Mouse (Mus musculus) cerebral cortex, adult 2 months (tissue): Measurements from ENCODE around the gene Il10rb.

Experiments
- WGBS: fragments of 180-500 bp; shearing (Covaris S2); methylation state at CpG from one replicate; pipeline ENCODE4 v1.1.7; 2018; 5-methylcytosine and 5-hydroxymethylcytosine counted together

Gene Il10rb

DNA sequence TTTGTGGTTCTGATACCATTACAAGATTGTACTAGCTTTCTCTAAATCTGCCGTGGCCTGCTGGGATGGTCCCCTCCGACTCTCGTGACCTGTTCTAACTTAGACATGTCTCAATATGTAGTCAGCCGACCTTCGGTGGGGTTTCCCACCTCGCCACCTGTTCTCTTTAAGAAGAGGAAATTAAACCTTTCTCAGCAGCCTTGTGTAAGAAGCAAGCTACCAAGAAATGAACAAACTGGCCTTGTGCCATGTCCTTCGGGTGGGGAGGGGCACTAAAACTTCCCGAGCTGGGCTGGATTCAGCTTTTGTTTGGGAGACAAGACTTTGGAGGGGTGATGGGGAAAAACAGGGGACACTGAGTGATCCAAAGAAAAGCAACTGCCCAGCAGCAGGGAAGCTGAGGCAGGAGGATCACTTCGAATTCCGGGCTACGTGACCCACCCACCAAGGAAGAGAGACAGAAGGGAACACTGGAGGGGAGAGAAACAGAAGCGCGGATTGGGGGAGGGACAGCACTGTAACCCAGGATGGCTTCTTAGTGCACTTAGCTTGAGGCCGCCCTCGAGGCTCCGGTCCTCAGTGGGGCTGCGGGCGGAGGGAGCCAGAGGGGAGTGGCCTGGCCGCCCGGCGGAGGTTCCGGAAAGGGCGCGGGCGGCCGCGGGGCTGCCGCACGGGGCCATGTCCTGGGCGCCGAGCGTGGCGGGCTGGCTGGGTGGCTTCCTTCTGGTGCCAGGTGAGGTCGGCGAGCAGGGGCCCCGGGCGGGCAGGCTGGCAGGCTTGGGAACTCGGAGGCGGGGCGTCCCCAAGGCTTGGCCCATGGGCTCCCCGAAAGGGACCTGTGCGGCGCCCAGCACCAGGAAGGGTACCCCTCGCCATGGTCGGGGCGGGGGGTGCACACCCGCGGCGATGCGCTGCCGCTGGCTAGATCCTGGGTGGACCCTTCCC lies at the start of gene Il10rb:
Gene Il10rb (plus strand): TSS at position 525 of the 945 bp plus-strand sequence.
- WGBS, result 3% methylated on average over 51 of the region's 51 CpGs

DNA sequence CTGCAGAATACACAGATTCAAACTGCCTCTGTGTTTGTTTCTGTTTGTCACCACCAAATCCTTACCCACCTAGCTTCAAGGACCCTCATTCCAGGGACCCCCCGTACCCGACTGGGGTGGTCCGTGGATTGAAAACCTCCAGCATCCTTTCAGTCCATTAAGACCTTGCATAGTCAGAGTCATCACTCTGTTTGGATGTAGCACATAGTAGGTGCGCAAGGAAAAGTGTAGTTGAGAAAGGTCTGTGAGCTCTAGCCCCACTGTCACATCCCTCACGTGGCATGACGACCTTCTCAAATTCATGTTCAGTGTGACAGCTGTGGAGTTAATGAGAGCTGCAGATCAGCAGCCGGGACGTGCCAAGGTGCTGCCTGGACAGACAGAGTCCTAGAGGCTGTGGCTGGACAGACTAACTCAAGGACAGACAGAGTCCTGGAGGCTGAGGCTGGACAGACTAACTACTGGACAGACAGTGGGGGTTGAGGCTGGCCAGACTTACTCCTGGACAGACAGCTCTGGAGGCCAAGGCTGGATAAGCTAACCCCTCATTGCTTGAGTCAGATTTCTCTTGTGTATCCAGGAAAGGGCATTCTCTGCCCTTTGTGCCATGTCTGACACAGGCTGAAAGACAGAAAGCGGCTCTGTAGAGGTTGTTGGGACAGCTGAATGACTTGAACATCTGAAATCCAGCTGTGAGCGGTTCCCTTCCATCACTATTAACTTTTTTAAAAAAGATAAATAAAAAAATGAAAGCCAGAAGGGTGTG lies 49.0 kb upstream of the Il10rb start:
- 87% methylated on average over 10 of the region's 10 CpGs for WGBS

DNA sequence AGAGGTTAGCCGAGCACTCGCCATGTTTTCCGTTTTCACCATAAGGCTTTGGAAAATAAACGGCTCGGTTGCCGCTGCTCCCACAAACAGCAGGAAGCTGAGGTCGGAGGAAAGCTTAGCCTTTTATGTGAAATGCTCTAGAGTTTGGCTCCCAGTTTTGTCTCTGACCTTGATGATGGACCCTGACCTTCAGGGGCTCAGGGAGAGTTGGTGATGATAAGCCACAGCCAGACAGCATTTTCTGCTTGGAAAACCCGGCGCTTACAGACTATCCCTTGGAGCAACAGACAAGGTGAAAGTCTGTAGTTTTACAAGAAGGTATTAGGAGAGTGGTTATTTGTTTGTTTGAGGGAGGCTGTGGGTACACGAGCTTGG lies 48.5 kb upstream of the Il10rb start:
- whole genome bisulfite sequencing, result 65% methylated on average over 10 of the region's 10 CpGs

DNA sequence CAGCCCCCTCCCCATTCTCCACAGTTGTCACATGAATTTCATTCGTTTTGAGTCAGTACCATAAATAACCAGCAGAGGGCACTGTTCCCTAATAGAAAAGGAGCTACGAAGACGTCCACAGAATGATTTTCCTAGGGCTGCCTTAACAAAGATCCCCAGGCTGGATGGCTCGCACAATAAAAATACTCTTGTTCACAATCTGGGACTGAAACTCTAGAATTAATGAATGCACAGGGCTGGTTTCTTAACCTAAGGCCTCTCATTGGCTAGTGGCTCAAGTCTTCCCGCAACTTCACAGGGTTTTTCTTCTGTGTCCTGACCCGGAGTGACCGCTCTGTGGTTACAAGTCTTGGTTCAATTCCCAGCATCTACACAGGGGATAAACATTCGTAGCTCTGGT lies 47.4 kb upstream of the Il10rb start:
- WGBS, result 25% methylated on average over 8 of the region's 8 CpGs

DNA sequence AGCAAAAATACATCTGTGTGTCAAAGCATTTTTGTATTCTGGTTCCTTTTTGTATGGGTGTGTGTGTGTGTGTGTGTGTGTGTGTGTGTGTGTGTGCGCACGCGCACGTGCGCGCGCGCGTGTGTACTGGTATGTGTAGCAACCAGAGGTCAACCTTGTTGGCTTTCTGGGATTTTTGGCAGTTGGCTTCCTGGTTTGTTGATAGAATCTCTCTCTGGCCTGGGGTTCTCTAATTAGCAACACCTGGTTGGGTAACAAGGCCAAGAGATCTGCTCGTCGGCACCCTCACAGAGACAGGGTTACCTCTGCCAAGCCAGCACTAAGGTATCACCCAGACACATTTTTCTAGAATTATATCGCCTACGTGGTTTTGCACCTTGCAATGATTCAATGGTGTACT lies 46.4 kb upstream of the Il10rb start:
- WGBS, result 88% methylated on average over 13 of the region's 13 CpGs

DNA sequence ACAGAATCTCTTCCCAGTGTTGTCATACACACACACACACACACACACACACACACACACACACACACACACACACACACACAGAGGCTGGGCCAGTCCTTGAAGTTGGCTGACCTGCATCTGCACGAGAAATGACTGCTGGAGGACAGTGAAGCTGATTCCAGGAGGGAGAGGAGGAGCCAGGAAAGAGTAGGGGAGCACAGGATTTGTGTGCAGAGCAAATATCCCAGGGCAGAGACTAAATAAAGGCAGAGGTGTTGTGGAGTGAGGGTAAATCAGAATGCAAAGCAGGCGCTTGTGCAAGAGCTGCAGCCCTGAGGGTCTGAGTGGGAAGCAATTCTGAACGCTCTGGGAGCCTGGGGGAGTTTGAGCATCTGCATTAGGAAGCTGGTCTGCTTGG lies 45.8 kb upstream of the Il10rb start:
- WGBS, result 74% methylated on average over 3 of the region's 3 CpGs

DNA sequence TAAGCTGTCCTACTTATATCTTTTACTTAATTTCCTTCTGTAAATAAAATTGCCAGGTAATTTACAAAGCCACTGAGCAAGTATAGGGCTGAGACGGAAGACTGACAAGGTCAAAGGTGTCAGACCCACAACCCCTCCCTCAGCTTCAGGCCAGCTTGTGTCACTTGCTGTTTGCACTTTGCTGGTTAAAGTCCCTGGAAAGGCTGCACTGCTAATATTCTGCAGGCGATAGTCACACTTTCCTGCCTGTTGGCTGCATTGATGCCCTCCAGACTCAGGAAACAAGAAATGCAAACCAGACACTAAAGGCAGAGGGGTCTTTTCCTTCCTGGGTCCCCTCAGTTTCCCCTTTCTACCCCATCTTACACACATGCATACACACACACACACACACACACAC lies 44.0 kb upstream of the Il10rb start:
- WGBS, result 79% methylated on average over 2 of the region's 2 CpGs

DNA sequence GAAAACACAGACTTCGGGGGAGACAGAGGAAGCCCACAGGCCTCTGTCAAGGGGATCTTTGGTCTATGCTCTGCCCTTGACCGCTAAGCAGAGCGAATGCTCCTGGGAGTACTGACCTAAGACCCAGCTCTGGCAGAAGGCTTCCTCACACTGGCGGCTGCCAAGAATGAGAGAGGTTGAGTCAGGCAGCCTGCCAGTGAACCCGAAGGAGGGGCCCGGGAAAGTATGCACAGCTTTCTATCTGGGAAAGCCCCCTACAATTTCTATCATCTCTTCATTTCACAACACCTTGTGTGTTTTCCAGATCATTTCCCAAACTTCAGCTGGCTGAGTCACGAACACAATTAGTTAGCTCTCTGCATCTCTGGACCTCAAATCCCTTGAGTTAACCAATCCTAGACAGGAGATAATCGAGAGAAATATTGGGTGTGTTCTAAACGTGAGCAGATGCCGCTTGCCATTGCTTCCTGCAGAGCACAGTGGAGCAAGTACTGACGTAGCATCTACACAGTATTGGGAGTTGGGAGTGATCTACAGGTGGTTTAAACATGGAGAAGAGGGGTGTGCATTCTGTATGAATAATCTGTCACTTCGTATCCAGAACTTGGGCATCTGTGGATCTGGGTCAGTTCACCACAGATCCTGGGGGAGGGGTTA lies 43.2 kb upstream of the Il10rb start:
- WGBS, result 55% methylated on average over 12 of the region's 12 CpGs

DNA sequence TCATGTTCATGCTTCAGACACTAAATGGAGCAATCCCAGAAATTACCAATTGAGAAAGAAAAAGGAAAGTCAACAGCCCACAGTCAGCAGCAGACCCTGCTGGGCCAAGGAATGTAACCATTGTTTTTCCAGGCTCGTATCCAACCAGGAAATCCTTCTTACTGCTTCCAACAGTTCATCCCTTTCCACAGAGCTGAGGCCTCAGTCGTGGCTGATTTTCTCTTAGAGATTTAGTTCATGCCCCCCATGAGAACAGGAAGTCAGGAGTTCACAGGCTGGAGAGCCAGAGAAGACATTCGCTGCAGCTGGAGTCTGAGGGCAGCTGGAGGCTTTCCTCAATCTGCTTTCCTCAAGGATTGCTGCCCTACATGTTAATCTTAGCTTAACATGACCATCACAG lies 42.5 kb upstream of the Il10rb start:
- 47% methylated on average over 3 of the region's 3 CpGs for WGBS

DNA sequence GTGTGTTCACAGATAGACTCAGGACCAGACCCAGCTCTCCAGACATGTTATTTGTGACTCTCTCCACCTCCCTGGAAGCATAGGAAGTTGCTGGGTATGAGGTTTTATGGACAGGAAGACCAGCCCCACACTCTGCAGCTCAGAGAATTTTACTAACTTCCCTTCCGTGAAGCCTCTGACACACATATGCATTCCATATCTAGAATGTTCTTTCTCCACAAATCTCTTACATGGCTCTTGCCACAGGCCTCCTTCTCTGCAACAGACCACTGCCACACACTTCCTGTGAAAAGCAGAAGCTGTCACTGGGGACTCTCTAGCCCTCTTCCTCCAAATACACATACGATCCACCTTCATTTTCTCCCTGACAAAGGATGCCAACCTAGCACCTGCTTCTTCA lies 38.9 kb upstream of the Il10rb start:
- 84% methylated on average over 2 of the region's 2 CpGs for WGBS

DNA sequence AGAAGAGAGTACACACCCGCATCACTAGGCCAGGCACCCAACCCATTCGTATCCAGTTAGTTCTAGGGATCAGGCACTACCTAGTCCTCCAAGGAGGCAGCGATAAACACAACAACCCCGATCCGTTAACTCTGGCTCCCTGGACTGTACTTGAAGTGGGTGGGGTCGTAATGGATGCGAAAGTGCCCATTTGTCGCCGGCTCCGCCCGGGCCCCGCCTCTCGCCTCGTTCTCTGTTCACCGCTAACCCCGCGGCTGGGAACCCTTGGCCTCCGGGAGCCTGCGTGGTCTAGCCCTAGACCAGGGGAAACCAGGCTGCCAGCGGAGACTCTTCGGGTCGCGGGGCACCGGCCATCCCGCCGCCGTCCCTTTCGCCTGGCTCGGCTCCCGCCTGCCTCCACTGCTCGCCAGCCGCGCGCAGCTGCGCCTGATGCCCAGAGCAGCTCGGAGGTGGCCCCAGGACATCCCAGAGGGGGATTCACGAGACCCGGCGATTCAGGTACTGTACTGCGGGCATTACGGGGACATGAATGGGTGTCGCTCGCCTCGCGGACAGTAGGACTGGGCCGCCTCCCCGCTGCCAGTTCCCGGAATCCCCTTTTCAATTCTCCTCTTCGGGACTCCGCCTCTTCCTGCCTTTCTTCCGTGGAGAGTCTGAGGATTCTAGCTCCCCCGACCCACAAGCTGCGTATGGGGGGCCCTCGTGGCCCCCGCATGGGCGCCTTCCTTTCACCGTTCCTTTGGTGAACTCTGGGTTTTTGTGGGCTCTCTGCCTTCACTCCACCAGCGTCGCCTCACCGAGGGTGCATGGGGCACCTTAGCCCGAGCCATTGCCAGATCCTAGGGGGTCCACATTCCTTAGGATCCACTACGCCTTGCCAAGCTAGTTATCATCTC lies 33.1 kb upstream of the Il10rb start, which contains the start of gene Ifnar2:
Gene Ifnar2 (plus strand): TSS at position 207 of the 896 bp plus-strand sequence.
- WGBS, result under 1% methylated on average over 62 of the region's 62 CpGs

DNA sequence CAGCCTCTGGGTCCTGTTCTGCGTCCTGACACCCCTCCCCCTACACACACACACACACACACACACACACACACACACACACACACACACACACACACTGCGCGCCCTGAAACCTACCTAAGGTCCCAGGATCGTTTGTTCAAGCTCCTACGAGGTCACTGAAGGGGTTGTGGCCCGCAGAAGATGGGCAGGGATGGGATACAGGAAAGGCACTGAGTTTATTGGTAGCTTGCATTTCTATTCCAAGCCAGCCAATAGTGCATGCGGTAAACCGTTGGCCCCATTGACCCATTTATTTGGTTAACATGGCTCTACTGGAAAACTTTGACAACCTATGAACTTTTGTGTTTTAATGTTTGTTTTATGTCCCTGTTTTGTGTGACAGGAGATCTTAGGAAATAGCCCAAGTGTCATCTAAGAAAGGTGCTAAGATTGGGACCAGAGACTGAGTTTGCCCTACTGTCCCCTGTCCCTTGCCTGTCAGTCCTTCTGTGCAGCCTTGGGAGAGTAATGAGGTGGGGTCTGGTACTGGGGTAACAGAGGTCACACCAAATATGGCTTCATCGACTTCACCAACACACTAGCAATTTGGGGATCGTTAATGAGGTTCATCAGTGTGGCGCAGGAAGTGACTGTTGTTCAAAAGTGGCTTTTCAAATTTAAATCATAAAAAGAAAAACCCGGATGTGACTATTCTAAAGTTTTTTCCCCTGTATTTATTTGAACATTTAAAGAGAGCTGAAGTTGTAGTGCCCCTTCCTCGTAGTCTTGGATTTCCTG lies 32.3 kb upstream of the Il10rb start:
- 24% methylated on average over 12 of the region's 13 CpGs for WGBS

DNA sequence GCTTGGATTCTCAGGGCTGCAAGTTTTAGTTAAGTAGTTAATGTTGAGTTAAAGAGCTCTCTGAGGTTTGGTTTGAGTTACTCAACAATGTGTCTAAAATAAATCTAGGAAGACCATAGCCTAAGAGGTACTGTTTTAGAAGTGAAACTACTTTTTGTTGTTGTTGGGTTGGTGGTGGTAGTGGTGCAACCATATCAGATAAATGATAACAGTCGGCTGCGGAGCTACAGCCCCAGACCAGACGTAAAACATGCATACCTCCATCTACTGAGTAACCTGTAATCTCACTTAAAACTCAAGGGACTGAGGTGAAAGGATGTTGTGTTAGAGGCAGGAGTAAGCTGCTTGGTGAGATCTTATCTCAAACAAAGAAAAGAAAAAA lies 31.7 kb upstream of the Il10rb start:
- 90% methylated on average over 3 of the region's 3 CpGs for WGBS

DNA sequence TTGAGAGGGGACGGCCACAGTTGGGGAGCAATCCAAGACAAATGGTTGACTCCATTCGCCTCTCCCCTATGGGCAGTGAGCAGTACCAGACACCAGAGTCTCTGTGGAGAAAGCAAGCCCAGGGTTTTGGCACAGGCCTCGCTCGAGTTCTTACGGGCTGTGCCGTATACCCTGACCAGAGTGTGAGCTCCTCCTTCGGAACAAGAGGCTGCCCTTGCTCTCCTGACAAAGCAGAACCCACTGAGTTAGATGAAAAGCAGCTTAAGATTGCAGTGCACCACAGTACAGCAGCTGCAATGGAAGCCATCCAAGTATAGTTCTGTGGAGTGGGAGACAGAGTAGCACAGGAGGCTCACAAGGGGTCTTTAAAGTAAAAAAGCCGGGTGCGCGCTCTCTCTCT lies 29.3 kb upstream of the Il10rb start:
- 64% methylated on average over 10 of the region's 10 CpGs for WGBS

DNA sequence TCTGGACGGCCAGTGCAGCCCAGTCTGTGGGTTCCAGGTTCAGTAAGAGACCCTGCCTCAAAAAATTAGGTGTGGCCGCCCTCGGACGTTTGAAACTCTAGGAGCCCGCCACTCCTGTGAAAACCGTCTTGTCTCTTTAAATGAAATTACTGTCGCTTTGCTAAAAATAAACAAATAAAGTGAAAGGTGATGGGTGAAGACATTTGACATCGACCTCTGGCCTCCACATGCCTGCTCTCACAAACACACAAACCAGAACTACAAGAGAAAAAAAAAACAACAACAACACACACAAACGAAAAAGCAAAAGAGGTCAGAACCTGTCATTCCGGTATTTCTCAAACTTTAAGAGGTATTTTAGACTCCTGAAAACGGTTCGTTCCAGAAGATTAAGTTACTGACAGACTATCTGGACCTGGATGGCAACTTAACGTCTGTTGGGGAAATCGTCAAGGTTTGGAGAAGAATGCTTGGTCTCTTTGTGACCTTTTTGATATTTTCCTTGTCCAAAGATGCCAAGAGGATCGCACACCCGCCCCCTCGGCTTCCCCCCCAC lies 27.5 kb upstream of the Il10rb start:
- 64% methylated on average over 17 of the region's 17 CpGs for WGBS

DNA sequence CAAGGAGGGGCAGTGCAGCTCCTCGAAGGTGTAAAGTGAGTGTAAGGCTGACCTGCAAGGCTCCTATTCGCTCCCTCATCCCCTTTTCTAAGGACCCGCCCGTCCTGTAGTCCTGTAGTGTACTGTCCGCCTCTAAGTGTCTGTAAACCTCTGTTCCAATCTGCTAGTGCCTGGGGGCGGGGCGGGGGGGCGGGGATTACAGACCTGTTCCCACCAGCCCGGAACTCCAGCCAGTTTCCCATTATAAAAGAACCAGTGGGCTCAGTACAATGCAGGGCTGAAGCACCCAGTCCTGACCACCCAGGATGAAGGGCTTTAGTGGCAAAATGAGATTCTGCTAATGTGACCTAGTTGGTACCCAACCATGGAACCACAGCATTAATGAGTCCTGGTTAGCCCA lies 27.0 kb upstream of the Il10rb start:
- WGBS, result 28% methylated on average over 9 of the region's 9 CpGs

DNA sequence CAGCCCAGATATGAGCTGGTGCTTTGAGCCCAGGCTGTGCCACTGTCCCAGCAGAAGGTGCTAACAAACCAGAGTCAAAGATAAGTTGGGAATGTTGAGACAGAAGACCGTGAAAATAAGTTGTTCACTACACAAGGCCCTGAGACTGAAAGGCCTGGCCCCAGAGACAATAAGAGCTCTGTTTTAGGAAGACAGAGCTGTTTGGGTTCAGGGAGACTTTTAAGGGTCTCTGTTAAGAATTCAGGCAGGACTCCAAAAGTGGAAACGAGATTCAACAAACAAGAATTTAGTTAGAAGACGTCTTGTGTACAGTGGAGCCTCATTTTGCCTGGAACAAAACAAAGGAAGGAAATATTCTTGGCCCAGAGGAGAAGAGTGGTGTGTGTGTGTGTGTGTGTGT lies 26.6 kb upstream of the Il10rb start:
- WGBS, result 38% methylated on average over 3 of the region's 3 CpGs

DNA sequence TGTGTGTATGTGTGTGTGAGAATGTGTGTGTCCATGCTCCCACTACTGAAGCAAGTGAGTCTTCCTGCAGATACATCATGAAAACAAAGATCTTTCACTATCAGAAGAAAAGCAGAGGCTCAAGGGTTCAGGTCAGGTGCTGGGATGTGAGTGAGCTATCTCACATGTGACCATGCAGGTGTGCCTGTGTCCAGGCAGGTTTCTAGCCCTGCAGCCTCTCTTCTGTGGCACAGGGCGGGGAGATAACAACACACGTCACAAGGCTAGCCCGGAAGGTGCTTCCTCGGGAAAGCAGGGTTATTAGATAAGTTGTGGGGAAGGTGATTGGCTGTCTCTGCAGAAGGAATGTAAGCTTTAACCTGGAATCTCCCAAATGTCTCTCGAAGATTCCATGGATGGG lies 25.8 kb upstream of the Il10rb start:
- 84% methylated on average over 5 of the region's 5 CpGs for WGBS

DNA sequence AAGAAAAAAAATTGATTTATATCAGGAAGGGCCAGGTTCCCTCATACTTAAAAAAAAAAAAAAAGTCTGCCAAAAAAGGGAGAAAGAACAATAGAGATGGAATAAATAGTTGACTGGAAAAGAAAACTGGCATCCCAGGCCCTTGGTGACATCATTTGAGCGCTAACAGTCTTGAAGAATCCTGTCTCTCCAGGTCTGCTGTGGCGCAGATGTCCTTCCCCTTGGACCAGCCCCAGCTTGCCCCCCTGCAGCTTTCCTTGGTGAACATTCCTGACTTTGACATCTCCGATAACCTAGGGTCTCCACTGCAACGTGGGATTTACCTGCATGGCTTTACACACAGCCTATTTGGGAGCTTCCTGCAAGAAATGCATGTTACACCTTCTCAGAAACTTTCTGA lies 24.4 kb upstream of the Il10rb start:
- 90% methylated on average over 4 of the region's 4 CpGs for WGBS

DNA sequence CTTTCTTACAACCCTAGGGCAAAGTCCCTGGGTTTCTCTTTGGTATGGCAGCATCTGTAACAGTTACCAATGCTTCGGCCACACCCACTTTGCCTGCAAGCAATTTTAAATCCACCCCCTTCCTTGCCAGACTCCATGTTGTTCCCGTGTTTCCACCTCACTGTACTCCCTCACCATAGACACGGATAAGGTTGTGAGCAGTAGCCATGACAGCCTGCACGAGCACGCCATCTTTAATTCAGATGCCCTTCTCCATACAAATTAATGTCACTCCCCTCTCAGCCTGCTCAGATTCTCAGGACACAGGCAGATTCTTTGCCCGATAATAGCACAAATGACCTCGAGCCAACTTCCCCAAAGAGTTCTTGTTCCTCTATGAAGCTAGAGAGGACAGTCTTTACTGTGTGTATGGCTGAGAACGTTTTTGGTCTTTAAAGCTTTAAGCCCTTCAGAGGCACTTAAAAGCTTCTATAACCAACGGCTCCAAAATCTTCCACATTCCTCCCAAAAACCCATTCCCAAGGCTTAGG lies 23.6 kb upstream of the Il10rb start:
- 77% methylated on average over 9 of the region's 9 CpGs for WGBS
